9 mouse cellular contexts compared by ENCODE assay signal in the genomic region with DNA sequence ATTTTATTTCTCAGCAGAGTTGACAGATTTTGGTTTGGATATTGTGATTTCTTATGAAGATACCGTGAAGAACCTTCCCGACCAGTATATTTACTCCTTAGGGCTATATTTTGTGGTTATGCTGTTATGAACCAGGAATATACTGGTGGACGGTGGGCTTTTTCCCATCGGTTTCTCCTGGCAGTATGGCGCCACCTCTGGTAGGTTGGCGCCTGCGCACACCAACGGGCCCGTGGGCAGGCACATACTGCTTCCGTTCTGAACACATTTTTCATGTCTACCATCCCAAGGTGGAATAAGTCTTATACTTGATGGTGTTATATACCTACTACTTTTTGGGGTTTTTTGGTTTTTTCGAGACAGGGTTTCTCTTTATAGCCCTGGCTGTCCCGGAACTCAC. TPM values are rescaled to one million over a fixed set of nuclear protein-coding genes. Genes with fewer than 3 reads are reported as not detected.
A peak's percentile ranks its signal among the peaks of the same experiment; 100 is the strongest.
DNase-seq lines count a peak whose midpoint lies in the region; ATAC-seq and TF ChIP-seq lines count a peak whose summit lies in the region.
"Had no signal": no experiment of that assay in that cellular context is flagged by ENCODE, and none has a peak within 500 bp of the region (broad histone marks: within the 10 kb centered on the region; RNA-seq: fewer than 3 reads in every experiment).

No protein-coding gene starts in this region.

- TF ChIP-seq CTCF in embryonic fibroblast, embryonic 13.5 days (IDR thresholded peaks at IDR 0.05; ENCODE audit: borderline replicate concordance, insufficient read depth, low read length) = 0 out of 2 replicates have a peak, but pooled peaks have one; percentile 11

- peak overlapping the region; percentile 68; the same call in 1 of the 2 replicates for H3K4me2 ChIP-seq in intestine, embryonic 14.5 days (ENCODE audit: low read length)
- no peak overlapping the region for H3K4me2 ChIP-seq in intestine, embryonic 16.5 days (ENCODE audit: low read depth, low read length)
- peak overlapping the region; percentile 86 for H3K4me2 ChIP-seq in midbrain, embryonic 13.5 days (replicated peaks)

- DNase-seq in intestine, embryonic 14.5 days (ENCODE audit: low spot score) = no peak
- peak; percentile 75 for DNase-seq in ES-CJ7 (ENCODE audit: low read depth, low spot score)
- no peak for DNase-seq in T-cell, adult 2 months (ENCODE audit: low spot score)
- DNase-seq in frontal cortex, adult 2 months (ENCODE audit: extremely low spot score in 1 of 2, low spot score in 1 of 2) = no peak
- DNase-seq in embryo, embryonic 10.5 days (ENCODE audit: low spot score) = no peak

- ATAC-seq in intestine, embryonic 14.5 days (replicated peaks; ENCODE audit: low FRiP score, low TSS enrichment, low read depth) = no peak
- ATAC-seq in intestine, embryonic 16.5 days = no peak
- no peak for ATAC-seq in midbrain, embryonic 13.5 days

- H3K27ac ChIP-seq in intestine, embryonic 14.5 days (ENCODE audit: low read depth) = no peak overlapping the region
- H3K27ac ChIP-seq in intestine, embryonic 16.5 days (ENCODE audit: low read length) = no peak overlapping the region
- H3K27ac ChIP-seq in embryonic fibroblast, embryonic 13.5 days (ENCODE audit: insufficient read depth, low read length) = no peak overlapping the region
- no peak overlapping the region for H3K27ac ChIP-seq in midbrain, embryonic 13.5 days

- peaks cover 10% of the 10 kb centered on the region for H3K4me1 ChIP-seq in intestine, embryonic 14.5 days (replicated peaks; ENCODE audit: control insufficient read depth, insufficient read depth, low read length)
- H3K4me1 ChIP-seq in intestine, embryonic 16.5 days (ENCODE audit: control insufficient read depth, insufficient read depth, low read length) = peaks cover 3% of the 10 kb centered on the region
- peaks cover 2% of the 10 kb centered on the region; the same call in 1 of the 2 replicates for H3K4me1 ChIP-seq in embryonic fibroblast, embryonic 13.5 days (ENCODE audit: control insufficient read depth, insufficient read depth, low read length)
- H3K4me1 ChIP-seq in midbrain, embryonic 13.5 days (replicated peaks) = peaks cover 17% of the 10 kb centered on the region

- no peak for TF ChIP-seq POLR2A in embryonic fibroblast, embryonic 13.5 days (IDR thresholded peaks at IDR 0.05; ENCODE audit: low read depth, low read length)

- H3K27me3 ChIP-seq in intestine, embryonic 14.5 days (replicated peaks; ENCODE audit: control insufficient read depth, insufficient read depth, low read length) = no peaks in the 10 kb centered on the region
- no peaks in the 10 kb centered on the region for H3K27me3 ChIP-seq in intestine, embryonic 16.5 days (replicated peaks; ENCODE audit: control insufficient read depth, insufficient read depth, low read length)
- H3K27me3 ChIP-seq in midbrain, embryonic 13.5 days = no peaks in the 10 kb centered on the region

- H3K9me3 ChIP-seq in intestine, embryonic 14.5 days (ENCODE audit: control insufficient read depth, low read length) = no peaks in the 10 kb centered on the region
- H3K9me3 ChIP-seq in intestine, embryonic 16.5 days (ENCODE audit: control insufficient read depth, low read length) = no peaks in the 10 kb centered on the region
- H3K9me3 ChIP-seq in midbrain, embryonic 13.5 days = 0 out of 2 replicates have a peak, but pooled peaks cover 3% of the 10 kb centered on the region

- no peak overlapping the region for H3K4me3 ChIP-seq in intestine, embryonic 14.5 days (ENCODE audit: low read depth, low read length)
- H3K4me3 ChIP-seq in intestine, embryonic 16.5 days (ENCODE audit: low read length) = no peak overlapping the region
- no peak overlapping the region for H3K4me3 ChIP-seq in embryonic fibroblast, embryonic 13.5 days (ENCODE audit: insufficient read depth, low read length)
- H3K4me3 ChIP-seq in midbrain, embryonic 13.5 days (replicated peaks) = peak overlapping the region; percentile 94

- WGBS in intestine, embryonic 14.5 days = 95% methylated on average over 12 of the region's 12 CpGs
- WGBS in intestine, embryonic 16.5 days = 94% methylated on average over 12 of the region's 12 CpGs
- WGBS in midbrain, embryonic 13.5 days = 95% methylated on average over 12 of the region's 12 CpGs

- no peak overlapping the region for H3K9ac ChIP-seq in intestine, embryonic 14.5 days (ENCODE audit: low read length)
- no peak overlapping the region for H3K9ac ChIP-seq in intestine, embryonic 16.5 days (ENCODE audit: low read depth, low read length)
- no peak overlapping the region for H3K9ac ChIP-seq in midbrain, embryonic 13.5 days (replicated peaks)

- peaks cover 12% of the 10 kb centered on the region for H3K36me3 ChIP-seq in intestine, embryonic 14.5 days (ENCODE audit: control insufficient read depth, insufficient read depth, low read length)
- 0 out of 2 replicates have a peak, but pooled peaks cover 3% of the 10 kb centered on the region for H3K36me3 ChIP-seq in intestine, embryonic 16.5 days (ENCODE audit: control insufficient read depth, insufficient read depth, low read length)
- H3K36me3 ChIP-seq in midbrain, embryonic 13.5 days = peaks cover 41% of the 10 kb centered on the region

RNA-seq across cellular contexts. Expression of a gene that starts 1.7 kb away (rescaled TPM):
- 3.2 and 3.3 TPM in 2 replicates for polyA plus RNA-seq in intestine, embryonic 14.5 days (2014; fragmentation: Nextera tagmentation; extraction: Ambion mirVana)
- 0.77 and 0.98 TPM in 2 replicates for polyA plus RNA-seq in intestine, embryonic 16.5 days (2015; fragmentation: Nextera tagmentation; extraction: Ambion mirVana)
- polyA plus RNA-seq in embryonic fibroblast, embryonic 13.5 days (2011; ENCODE audit: insufficient read length, low read depth, missing spikeins) = 20.6 and 25.1 TPM in 2 replicates
- 3.8 and 4.3 TPM in 2 replicates for polyA plus RNA-seq in midbrain, embryonic 13.5 days (2015; fragmentation: Nextera tagmentation; extraction: Ambion mirVana)
- polyA plus RNA-seq in frontal cortex, adult 2 months (2012; rRNA removed) = 56.5 and 57.0 TPM in 2 replicates

RNA-seq across cellular contexts. Expression of a gene that starts 8.2 kb away (rescaled TPM):
- polyA plus RNA-seq in intestine, embryonic 14.5 days (2014; fragmentation: Nextera tagmentation; extraction: Ambion mirVana) = 9.4 and 9.5 TPM in 2 replicates
- 5.7 and 6.2 TPM in 2 replicates for polyA plus RNA-seq in intestine, embryonic 16.5 days (2015; fragmentation: Nextera tagmentation; extraction: Ambion mirVana)
- 5.4 and 8.8 TPM in 2 replicates for polyA plus RNA-seq in embryonic fibroblast, embryonic 13.5 days (2011; ENCODE audit: insufficient read length, low read depth, missing spikeins)
- 36.7 and 41.4 TPM in 2 replicates for polyA plus RNA-seq in midbrain, embryonic 13.5 days (2015; fragmentation: Nextera tagmentation; extraction: Ambion mirVana)
- 29.7 and 32.9 TPM in 2 replicates for polyA plus RNA-seq in frontal cortex, adult 2 months (2012; rRNA removed)

RNA-seq across cellular contexts. Expression of a gene that starts 21.6 kb away (rescaled TPM):
- 0.28 TPM in 1 of 2 replicates, not detected in the other for polyA plus RNA-seq in intestine, embryonic 14.5 days (2014; fragmentation: Nextera tagmentation; extraction: Ambion mirVana)
- polyA plus RNA-seq in intestine, embryonic 16.5 days (2015; fragmentation: Nextera tagmentation; extraction: Ambion mirVana) = 0.21 TPM in 1 of 2 replicates, not detected in the other
- not detected in 2 replicates for polyA plus RNA-seq in embryonic fibroblast, embryonic 13.5 days (2011; ENCODE audit: insufficient read length, low read depth, missing spikeins)
- polyA plus RNA-seq in midbrain, embryonic 13.5 days (2015; fragmentation: Nextera tagmentation; extraction: Ambion mirVana) = 0.44 and 1.00 TPM in 2 replicates
- 1.7 and 1.8 TPM in 2 replicates for polyA plus RNA-seq in frontal cortex, adult 2 months (2012; rRNA removed)
- polyA plus RNA-seq: heart, embryonic 16.5 days had no signal

RNA-seq across cellular contexts. Expression of a gene that starts 32.7 kb away (rescaled TPM):
- 6.4 and 6.8 TPM in 2 replicates for polyA plus RNA-seq in intestine, embryonic 14.5 days (2014; fragmentation: Nextera tagmentation; extraction: Ambion mirVana)
- 2.3 and 3.3 TPM in 2 replicates for polyA plus RNA-seq in intestine, embryonic 16.5 days (2015; fragmentation: Nextera tagmentation; extraction: Ambion mirVana)
- not detected in 2 replicates for polyA plus RNA-seq in embryonic fibroblast, embryonic 13.5 days (2011; ENCODE audit: insufficient read length, low read depth, missing spikeins)
- 29.3 and 41.5 TPM in 2 replicates for polyA plus RNA-seq in midbrain, embryonic 13.5 days (2015; fragmentation: Nextera tagmentation; extraction: Ambion mirVana)
- polyA plus RNA-seq in frontal cortex, adult 2 months (2012; rRNA removed) = 2.0 and 2.6 TPM in 2 replicates

RNA-seq across cellular contexts. Expression of a gene that starts 42.5 kb away (rescaled TPM):
- polyA plus RNA-seq in intestine, embryonic 14.5 days (2014; fragmentation: Nextera tagmentation; extraction: Ambion mirVana) = 183 and 198 TPM in 2 replicates
- polyA plus RNA-seq in intestine, embryonic 16.5 days (2015; fragmentation: Nextera tagmentation; extraction: Ambion mirVana) = 161 and 174 TPM in 2 replicates
- polyA plus RNA-seq in embryonic fibroblast, embryonic 13.5 days (2011; ENCODE audit: insufficient read length, low read depth, missing spikeins) = 37.5 and 40.3 TPM in 2 replicates
- polyA plus RNA-seq in midbrain, embryonic 13.5 days (2015; fragmentation: Nextera tagmentation; extraction: Ambion mirVana) = 153 TPM in 2 replicates
- polyA plus RNA-seq in frontal cortex, adult 2 months (2012; rRNA removed) = 53.0 and 58.6 TPM in 2 replicates
